Mouse (Mus musculus) naive thymus-derived CD4-positive, alpha-beta T cell, adult 2 months (primary cell): ENCODE data around the gene Slc17a5.

Source experiments
- DNase-seq: peaks from one replicate; pipeline ENCODE4 v3.0.0-alpha.2; 2011; ENCODE audit warnings: low read depth

Gene Slc17a5

DNA sequence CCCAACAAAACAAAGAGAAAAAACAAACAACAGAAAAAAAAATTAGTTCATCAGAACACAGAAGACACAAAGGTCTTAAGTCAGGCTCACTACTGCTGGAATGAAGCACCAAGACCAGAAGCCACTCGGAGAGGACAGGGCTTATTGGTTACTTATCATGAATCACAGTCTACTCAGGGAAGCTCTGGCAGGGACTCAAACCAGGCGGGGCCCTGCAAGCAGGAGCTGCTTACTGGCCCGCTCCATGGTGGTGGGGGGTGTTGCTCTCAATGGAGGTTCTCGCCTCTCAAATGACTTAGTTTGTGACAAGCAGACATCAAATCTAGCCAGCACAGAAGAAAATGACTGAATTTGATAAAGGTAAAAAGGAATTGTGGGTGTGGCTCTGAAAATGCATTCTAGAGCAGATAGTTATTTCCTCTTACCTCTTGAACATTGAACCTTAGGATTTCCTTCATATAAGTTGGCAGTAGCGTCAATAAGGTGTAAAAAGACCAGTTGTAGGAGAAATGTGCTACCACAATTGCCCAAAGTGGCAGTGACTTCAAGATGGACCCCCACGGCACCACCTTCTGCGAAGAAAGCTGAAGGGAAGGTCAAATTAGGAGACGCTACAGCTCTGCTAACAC is 29.1 kb downstream of the Slc17a5 start:
- DNase-seq: no peak

- no peak for DNase-seq
Measured at GRCm38 (mm10) chr9:78557041-78557440, 30.8 kb downstream of the Slc17a5 start.

- peak; percentile 85 for DNase-seq
Measured at GRCm38 (mm10) chr9:78552984-78553383, 34.9 kb downstream of the Slc17a5 start.

GRCm38 (mm10) chr9:78551761-78552160 is 36.1 kb downstream of the Slc17a5 start:
- DNase-seq: no peak

GRCm38 (mm10) chr9:78547742-78548141 is 40.1 kb downstream of the Slc17a5 start:
- no peak for DNase-seq

GRCm38 (mm10) chr9:78546944-78547343 is 40.9 kb downstream of the Slc17a5 start:
- DNase-seq: no peak

GRCm38 (mm10) chr9:78541758-78542157 is 46.1 kb downstream of the Slc17a5 start:
- no peak for DNase-seq

DNA sequence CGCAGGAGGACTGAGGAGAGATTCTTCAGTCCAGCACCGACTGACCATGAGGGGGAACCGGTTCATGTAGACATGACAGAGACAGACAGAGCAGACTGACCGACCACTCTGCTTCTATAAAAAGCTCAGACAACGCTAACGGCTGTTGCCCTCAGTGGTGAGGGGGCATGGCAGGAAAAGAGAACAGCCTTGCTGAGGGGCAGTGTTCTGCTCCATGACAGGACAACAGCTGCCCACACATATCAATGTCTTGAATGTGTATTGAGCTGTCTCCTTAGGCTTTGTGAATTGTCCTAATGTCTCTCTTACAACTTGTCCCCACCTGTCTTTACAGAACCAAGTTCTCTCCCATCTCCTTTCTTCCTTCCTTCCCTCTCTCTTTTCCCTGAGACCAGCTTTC is 49.4 kb downstream of the Slc17a5 start:
- DNase-seq: no peak

DNA sequence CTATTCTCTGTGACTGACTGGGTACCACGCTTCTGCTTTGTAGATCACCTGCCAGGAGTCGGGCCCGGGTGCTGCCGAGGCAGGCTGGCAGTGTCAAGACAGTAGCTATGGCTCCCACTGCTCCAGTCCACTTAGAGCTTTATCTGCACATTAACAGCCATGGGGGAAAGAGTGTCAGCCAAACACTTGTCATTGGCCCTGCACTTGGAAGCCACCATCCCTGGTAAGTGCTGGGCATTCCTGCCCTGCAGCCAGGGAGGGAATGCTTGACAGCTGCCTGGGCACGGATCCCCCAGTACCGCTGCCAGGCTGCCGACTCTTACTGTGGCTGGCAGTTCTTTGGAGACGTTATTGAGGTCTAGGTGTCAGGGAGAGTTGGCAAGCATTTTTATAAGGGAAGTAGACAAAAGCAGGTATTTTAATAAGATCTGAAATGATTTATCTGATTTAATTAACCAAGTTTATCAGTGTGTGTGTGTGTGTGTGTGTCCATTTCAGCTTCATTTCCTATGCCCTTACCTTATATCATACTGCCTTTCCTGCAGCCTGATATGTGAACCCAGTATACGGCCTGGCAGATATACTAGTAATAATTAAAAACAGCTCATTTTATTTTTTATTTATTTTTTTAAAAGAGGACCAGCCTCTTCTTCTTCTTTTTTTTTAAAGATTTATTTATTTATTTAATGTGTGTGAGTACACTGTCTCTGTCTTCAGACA is 50.5 kb downstream of the Slc17a5 start:
- DNase-seq: no peak

DNA sequence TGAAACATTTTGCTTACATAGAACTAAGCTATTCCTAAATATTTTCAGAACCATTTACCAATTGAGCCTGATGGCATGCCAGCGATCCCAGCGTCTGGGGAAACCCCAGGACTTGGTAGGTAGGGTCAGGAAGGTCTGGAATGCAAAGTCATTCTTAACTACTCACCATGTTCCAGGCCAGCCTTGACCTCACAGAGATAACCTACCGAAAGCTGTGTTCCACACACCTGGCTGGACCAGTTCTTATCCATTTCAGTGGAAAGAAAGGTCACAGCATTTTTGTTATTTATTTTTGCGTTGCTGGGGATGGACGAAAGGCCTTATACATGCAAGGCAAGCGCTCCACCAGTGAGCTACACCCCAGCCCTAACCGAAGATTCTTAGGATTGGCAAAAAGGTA is 53.2 kb downstream of the Slc17a5 start:
- DNase-seq: no peak

- DNase-seq: peak; percentile 68
Measured at GRCm38 (mm10) chr9:78533296-78533935, 54.4 kb downstream of the Slc17a5 start.

DNA sequence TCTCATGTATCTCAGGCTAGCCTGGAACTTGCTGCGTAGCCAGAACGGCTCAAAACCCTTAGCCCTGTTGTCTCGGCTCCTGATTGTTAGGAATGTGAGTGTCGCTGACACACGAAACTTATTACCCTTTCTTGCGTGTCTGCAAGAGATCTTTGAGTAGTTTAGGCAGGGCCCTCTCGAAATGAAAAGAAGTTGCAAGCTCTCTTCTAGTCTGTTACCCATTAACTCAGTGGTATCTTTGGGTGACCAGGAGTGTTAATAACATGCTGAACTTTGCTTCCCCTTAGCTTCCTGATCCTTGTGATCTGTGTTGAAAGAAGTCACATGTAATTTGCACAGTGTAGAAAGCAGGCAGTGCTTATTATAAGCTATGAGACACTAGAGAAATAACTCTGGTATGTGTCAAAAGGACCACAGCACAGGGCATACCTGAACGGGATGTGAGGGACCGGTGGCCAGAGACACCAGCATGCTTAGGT is 55.5 kb downstream of the Slc17a5 start:
- no peak for DNase-seq

- no peak for DNase-seq
Measured at GRCm38 (mm10) chr9:78531816-78532215, 56.0 kb downstream of the Slc17a5 start.

- DNase-seq: peak; percentile 87
Measured at GRCm38 (mm10) chr9:78527767-78528381, 60.0 kb downstream of the Slc17a5 start.

GRCm38 (mm10) chr9:78527301-78527761 is 60.5 kb downstream of the Slc17a5 start:
- DNase-seq: peak; percentile 86

- DNase-seq: no peak
Measured at GRCm38 (mm10) chr9:78526206-78526605, 61.6 kb downstream of the Slc17a5 start.

DNA sequence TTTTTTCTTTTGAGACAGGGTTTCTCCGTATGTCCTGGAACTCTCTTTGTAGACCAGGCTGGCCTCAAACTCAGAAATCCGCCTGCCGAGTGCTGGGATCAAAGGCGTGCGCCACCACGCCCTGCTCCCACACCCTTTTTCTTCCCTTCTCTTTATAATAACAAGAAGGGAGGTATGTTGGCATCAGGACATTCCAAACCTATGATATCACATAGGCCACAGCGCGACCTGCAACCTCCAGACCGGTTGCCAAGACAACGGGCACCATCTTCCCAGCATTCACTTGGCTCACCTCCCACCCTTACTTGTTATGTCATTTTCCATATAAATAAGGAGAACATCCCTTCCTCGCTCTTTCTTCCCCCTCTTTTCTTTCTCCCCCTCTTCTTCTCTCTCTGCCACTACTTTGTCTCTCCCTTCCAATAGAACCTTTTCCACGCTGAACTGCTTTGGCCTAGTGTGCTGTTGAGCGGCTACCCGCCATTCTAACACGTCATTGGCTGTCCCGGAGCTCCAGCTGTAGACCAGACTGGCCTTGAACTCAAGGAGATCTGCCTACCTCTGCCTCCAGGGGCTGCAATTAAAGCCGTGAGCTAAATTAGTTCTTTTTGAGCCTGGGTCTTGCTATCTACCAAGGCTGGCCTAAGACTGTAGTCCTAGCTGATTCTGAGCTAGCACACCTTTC is 62.2 kb downstream of the Slc17a5 start:
- no peak for DNase-seq

- peak; percentile 78 for DNase-seq
Measured at GRCm38 (mm10) chr9:78521689-78522088, 66.2 kb downstream of the Slc17a5 start.

GRCm38 (mm10) chr9:78520780-78521601 is 66.8 kb downstream of the Slc17a5 start:
- DNase-seq: peak; percentile 37

GRCm38 (mm10) chr9:78520127-78520779 is 67.6 kb downstream of the Slc17a5 start:
- DNase-seq: no peak
